Mouse (Mus musculus): Measurements from ENCODE around the gene Aadac. TPM values are rescaled to one million over a fixed set of nuclear protein-coding genes. Genes with fewer than 3 reads are reported as not detected.

Gene Aadac
- polyA plus RNA-seq (2012; rRNA removed), result 0.18 TPM in 1 of 2 replicates, not detected in the other

DNA sequence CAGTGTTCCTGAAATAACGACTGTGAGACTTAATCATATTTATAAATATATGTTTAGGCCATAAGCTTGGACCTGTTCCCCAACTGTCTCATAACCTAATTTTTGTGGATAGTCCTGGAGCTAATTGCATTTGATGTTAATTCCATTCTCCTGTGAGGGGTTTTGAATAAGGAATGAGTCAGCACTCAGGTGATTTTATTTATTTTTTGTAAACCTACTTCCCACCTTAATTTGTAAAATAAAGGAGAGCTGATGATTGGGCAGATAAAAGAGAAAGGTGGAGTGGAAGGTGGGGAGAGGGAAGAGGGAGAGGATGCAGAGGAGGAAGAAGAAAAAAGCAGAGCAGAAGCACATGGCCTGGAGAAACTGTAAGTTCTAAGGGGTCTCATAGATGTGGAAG is at the start of gene Aadac:
Gene Aadac, plus strand, starts transcription at position 301 of the 400 bp plus-strand sequence.
- no peak for DNase-seq (ENCODE audit: low read depth)

GRCm38 (mm10) chr3:60003622-60004021 is 21.9 kb upstream of the Aadac start:
- TF ChIP-seq POLR2A (IDR thresholded peaks at IDR 0.05; ENCODE audit: borderline replicate concordance, extremely low read depth, insufficient read depth, insufficient read length, poor library complexity, severe bottlenecking) (no peak), CTCF (IDR thresholded peaks at IDR 0.05; ENCODE audit: borderline replicate concordance, extremely low read depth, insufficient read depth, insufficient read length) (no peak)
- DNase-seq (ENCODE audit: low read depth), result no peak

More for the DNA sequence above, at the start of gene Aadac:
- TF ChIP-seq CTCF (IDR thresholded peaks at IDR 0.05; ENCODE audit: borderline replicate concordance, extremely low read depth, insufficient read depth, insufficient read length) (no peak), POLR2A (IDR thresholded peaks at IDR 0.05; ENCODE audit: borderline replicate concordance, extremely low read depth, insufficient read depth, insufficient read length, poor library complexity, severe bottlenecking) (no peak)

DNA sequence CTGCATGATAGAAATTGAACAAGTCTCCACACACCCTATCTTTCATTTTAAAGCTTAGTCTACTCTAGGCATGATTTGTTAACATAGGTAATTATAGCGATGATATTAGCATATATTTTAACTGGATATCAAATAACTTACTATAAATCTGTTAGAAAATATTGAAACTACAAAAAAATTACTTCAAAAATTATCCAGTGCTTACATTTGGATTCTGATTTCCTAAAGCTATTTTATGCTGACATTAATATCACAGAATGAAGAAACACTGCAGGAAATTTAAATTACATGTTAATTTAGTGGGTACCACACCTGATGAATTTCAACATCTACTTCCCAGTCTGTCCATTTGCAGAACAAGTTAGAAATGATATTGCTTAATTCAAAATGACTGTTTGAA is 19.1 kb upstream of the Aadac start, which contains the start of gene Aadacl2:
Gene Aadacl2, plus strand, starts transcription at position 301 of the 400 bp plus-strand sequence.
- DNase-seq (ENCODE audit: low read depth), result no peak
- TF ChIP-seq POLR2A (IDR thresholded peaks at IDR 0.05; ENCODE audit: borderline replicate concordance, extremely low read depth, insufficient read depth, insufficient read length, poor library complexity, severe bottlenecking) (no peak), CTCF (IDR thresholded peaks at IDR 0.05; ENCODE audit: borderline replicate concordance, extremely low read depth, insufficient read depth, insufficient read length) (no peak)

- no peak for DNase-seq (ENCODE audit: low read depth)
- no peak for TF ChIP-seq CTCF (IDR thresholded peaks at IDR 0.05; ENCODE audit: borderline replicate concordance, extremely low read depth, insufficient read depth, insufficient read length)
- no peak for TF ChIP-seq POLR2A (IDR thresholded peaks at IDR 0.05; ENCODE audit: borderline replicate concordance, extremely low read depth, insufficient read depth, insufficient read length, poor library complexity, severe bottlenecking)
Observed at GRCm38 (mm10) chr3:60031511-60031910, 6.0 kb downstream of the Aadac start.

- DNase-seq (ENCODE audit: low read depth), result no peak
- TF ChIP-seq CTCF (IDR thresholded peaks at IDR 0.05; ENCODE audit: borderline replicate concordance, extremely low read depth, insufficient read depth, insufficient read length) (no peak), POLR2A (IDR thresholded peaks at IDR 0.05; ENCODE audit: borderline replicate concordance, extremely low read depth, insufficient read depth, insufficient read length, poor library complexity, severe bottlenecking) (no peak)
Observed at GRCm38 (mm10) chr3:60046221-60046913, 20.9 kb downstream of the Aadac start.

GRCm38 (mm10) chr3:60053231-60053927 is 27.9 kb downstream of the Aadac start:
- no peak for DNase-seq (ENCODE audit: low read depth)
- TF ChIP-seq CTCF (IDR thresholded peaks at IDR 0.05; ENCODE audit: borderline replicate concordance, extremely low read depth, insufficient read depth, insufficient read length) (no peak), POLR2A (IDR thresholded peaks at IDR 0.05; ENCODE audit: borderline replicate concordance, extremely low read depth, insufficient read depth, insufficient read length, poor library complexity, severe bottlenecking) (no peak)

- TF ChIP-seq POLR2A (IDR thresholded peaks at IDR 0.05; ENCODE audit: borderline replicate concordance, extremely low read depth, insufficient read depth, insufficient read length, poor library complexity, severe bottlenecking) (no peak), CTCF (IDR thresholded peaks at IDR 0.05; ENCODE audit: borderline replicate concordance, extremely low read depth, insufficient read depth, insufficient read length) (no peak)
- no peak for DNase-seq (ENCODE audit: low read depth)
Observed at GRCm38 (mm10) chr3:60053931-60054330, 28.4 kb downstream of the Aadac start.

DNA sequence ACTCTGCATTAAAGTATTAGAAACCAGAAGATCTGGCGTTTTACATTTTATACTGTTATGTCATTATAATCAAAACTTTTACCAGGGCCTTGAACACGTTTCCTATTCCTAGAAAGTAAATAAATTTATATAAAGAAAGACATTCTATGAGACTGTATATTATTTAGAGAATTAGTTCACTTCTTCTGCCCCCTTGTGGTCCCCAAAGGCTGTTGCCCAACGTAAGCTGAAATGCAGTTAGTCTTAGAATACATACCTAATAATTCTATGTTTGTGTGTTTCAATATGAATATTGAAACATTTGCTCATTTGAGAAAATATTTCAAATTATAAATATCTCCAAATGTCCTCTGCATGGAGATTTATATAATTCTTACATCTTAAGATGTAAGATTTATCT is 30.9 kb downstream of the Aadac start:
- DNase-seq (ENCODE audit: low read depth), result peak; percentile 58
- TF ChIP-seq POLR2A (IDR thresholded peaks at IDR 0.05; ENCODE audit: borderline replicate concordance, extremely low read depth, insufficient read depth, insufficient read length, poor library complexity, severe bottlenecking) (no peak), CTCF (IDR thresholded peaks at IDR 0.05; ENCODE audit: borderline replicate concordance, extremely low read depth, insufficient read depth, insufficient read length) (peak; percentile 50; the same call in 1 of the 2 replicates)

DNA sequence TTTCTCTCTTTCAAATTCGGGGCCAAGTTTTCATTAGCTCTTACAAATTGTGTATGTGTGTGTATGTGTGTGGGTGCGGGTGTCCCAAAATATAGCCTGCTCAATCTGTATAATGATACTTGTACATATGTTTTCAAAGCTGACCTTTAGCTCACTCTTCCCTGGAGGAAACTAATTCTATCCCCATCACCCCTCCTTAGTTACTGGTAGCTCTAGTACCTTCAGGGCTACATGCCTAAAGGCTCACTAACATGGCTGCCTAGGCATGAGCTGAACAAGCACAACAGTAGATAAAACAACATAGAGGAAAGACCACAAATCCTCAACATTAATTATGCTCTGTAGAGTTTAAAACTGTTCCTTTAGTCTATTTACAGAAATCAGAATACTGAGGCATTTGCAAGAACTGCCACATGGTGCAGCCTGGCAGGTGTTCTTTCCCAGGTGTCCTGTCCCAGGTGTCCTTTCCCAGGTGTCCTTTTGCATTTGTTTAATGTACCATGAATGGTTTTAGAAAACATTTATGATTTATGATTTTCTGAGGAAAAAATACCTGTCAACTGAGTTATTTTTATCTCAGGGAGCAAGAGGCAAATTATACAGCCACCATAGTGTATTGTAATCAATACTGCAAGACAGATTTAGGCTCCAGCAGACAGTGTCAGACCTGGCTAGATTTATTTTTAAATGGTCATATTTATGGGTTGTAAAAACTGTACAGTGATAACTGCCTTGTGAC is 31.7 kb downstream of the Aadac start:
- DNase-seq (ENCODE audit: low read depth), result no peak
- TF ChIP-seq POLR2A (IDR thresholded peaks at IDR 0.05; ENCODE audit: borderline replicate concordance, extremely low read depth, insufficient read depth, insufficient read length, poor library complexity, severe bottlenecking) (no peak), CTCF (IDR thresholded peaks at IDR 0.05; ENCODE audit: borderline replicate concordance, extremely low read depth, insufficient read depth, insufficient read length) (no peak)

DNA sequence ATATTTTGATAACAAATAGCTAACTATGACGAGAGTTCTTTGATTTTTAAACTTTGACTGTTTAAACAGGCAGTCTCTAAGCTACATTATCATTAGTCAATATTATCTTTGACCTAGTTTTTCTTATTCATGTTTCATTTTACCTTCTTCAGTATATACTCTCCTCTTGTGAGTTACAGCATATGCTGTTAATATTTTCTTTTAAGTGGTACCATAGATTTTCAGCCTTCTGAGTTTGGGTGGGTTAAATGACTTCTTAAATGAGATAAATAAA is 32.2 kb downstream of the Aadac start:
- DNase-seq (ENCODE audit: low read depth), result no peak
- TF ChIP-seq POLR2A (IDR thresholded peaks at IDR 0.05; ENCODE audit: borderline replicate concordance, extremely low read depth, insufficient read depth, insufficient read length, poor library complexity, severe bottlenecking) (no peak), CTCF (IDR thresholded peaks at IDR 0.05; ENCODE audit: borderline replicate concordance, extremely low read depth, insufficient read depth, insufficient read length) (no peak)

DNA sequence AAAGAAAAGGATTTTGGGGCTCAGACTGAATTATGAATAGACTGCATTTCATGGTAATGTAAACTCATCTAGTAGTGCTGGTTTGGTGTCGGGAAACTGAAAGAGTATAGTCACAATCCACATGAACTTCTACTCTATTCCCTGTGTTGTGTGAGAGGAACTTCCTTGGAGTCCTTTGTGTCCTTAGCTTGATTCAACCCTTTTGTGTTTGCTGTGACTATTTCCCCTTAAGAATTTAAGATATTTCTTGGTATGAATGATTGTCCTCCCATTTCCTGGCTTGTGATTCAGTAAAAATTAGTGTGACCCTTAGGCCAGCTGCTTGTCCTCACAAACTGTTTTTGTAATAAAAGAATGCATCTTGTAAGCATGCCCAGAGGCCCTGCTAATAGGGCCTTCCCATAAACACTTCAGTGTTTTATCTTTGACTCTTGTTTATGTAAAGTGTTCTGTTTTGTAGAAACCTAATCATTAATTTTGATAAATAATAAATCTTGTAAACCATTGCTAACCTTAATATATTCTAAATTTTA is 53.4 kb downstream of the Aadac start:
- no peak for DNase-seq (ENCODE audit: low read depth)
- TF ChIP-seq POLR2A (IDR thresholded peaks at IDR 0.05; ENCODE audit: borderline replicate concordance, extremely low read depth, insufficient read depth, insufficient read length, poor library complexity, severe bottlenecking) (no peak), CTCF (IDR thresholded peaks at IDR 0.05; ENCODE audit: borderline replicate concordance, extremely low read depth, insufficient read depth, insufficient read length) (no peak)

Data from brain, embryonic 14.5 days (tissue).